Mouse (Mus musculus): ENCODE data around the gene Cyp4f14. TPM values are rescaled to one million over a fixed set of nuclear protein-coding genes. Genes with fewer than 3 reads are reported as not detected.
"Not testable (repeated sequence)": the region's sequence is repeated elsewhere in the genome, so short reads cannot be mapped to it uniquely, and the experiment has no call there.

Gene Cyp4f14
- total RNA-seq, 2 experiments from 2014 or later, result 4.3 to 4.6 TPM

- peak; percentile 80 to 85 for DNase-seq
These were observed 25.6 kb downstream of the Cyp4f14 start, which contains the start of gene Zfp870 for GRCm38 (mm10) chr17:32891239-32892180. Zfp870 (minus strand) TSS chr17:32891642.

- no peak for DNase-seq
These were observed 26.3 kb downstream of the Cyp4f14 start for GRCm38 (mm10) chr17:32890852-32891238.

GRCm38 (mm10) chr17:32889611-32890010, 27.5 kb downstream of the Cyp4f14 start:
- DNase-seq, result no peak

- DNase-seq, result no peak
These were observed 36.6 kb downstream of the Cyp4f14 start for GRCm38 (mm10) chr17:32880320-32881218.

GRCm38 (mm10) chr17:32878773-32879172, 38.4 kb downstream of the Cyp4f14 start:
- no peak for DNase-seq

GRCm38 (mm10) chr17:32877471-32878171, 39.5 kb downstream of the Cyp4f14 start:
- no peak for DNase-seq

- no peak for DNase-seq
These were observed 44.4 kb downstream of the Cyp4f14 start for GRCm38 (mm10) chr17:32872696-32873095.

- DNase-seq, result no peak
These were observed 45.1 kb downstream of the Cyp4f14 start for GRCm38 (mm10) chr17:32872091-32872490.

- DNase-seq, result no peak
These were observed 45.7 kb downstream of the Cyp4f14 start for GRCm38 (mm10) chr17:32871483-32871882.

- DNase-seq, result not testable (repeated sequence)
These were observed 49.9 kb downstream of the Cyp4f14 start for GRCm38 (mm10) chr17:32867266-32867665.

GRCm38 (mm10) chr17:32856713-32857112, 60.4 kb downstream of the Cyp4f14 start:
- not testable (repeated sequence) for DNase-seq

Other genes starting within 250 kb of the Cyp4f14 start
- gene Cyp4f15, start 231.7 kb downstream of the Cyp4f14 start, total RNA-seq (2021), result 10 to 100 TPM; 16.7 to 20.8 TPM
- gene Zfp871, start 129.1 kb downstream of the Cyp4f14 start, total RNA-seq (2021), result 100 to 1,000 TPM in 1 of 2 experiments, 10 to 100 TPM in 1; 98.6 to 106 TPM
- 1 to 10 TPM; 7.0 to 7.9 TPM for gene Zfp811, start 107.4 kb downstream of the Cyp4f14 start, total RNA-seq (2021)
- gene Zfp799, start 87.1 kb downstream of the Cyp4f14 start, total RNA-seq (2021), result 10 to 100 TPM; 32.0 to 33.8 TPM
- gene Zfp870, start 25.7 kb downstream of the Cyp4f14 start, total RNA-seq (2021), result 10 to 100 TPM in 1 of 2 experiments, 1 to 10 TPM in 1; 7.6 to 11.5 TPM
- gene Cyp4f13, start 30.1 kb upstream of the Cyp4f14 start, total RNA-seq (2021), result 10 to 100 TPM; 23.4 to 24.1 TPM
- 1 to 10 TPM; 4.7 to 5.0 TPM for gene Zfp472, start 48.5 kb upstream of the Cyp4f14 start, total RNA-seq (2021)
- 10 to 100 TPM; 16.8 to 17.3 TPM for gene Zfp952, start 75.8 kb upstream of the Cyp4f14 start, total RNA-seq (2021)
- gene Zfp763, start 116.1 kb upstream of the Cyp4f14 start, total RNA-seq (2021), result 10 to 100 TPM; 19.7 to 24.3 TPM
- gene 4921501E09Rik, start 150.7 kb upstream of the Cyp4f14 start, total RNA-seq (2021), result not detected
- 10 to 100 TPM; 17.8 to 20.2 TPM for gene Zfp563, start 172.0 kb upstream of the Cyp4f14 start, total RNA-seq (2021)
- gene Morc2b, start 222.3 kb upstream of the Cyp4f14 start, total RNA-seq (2021), result 1 to 10 TPM; 3.0 to 4.6 TPM